Mouse (Mus musculus): ENCODE results near the gene Lhpp.

Lhpp gene

DNA sequence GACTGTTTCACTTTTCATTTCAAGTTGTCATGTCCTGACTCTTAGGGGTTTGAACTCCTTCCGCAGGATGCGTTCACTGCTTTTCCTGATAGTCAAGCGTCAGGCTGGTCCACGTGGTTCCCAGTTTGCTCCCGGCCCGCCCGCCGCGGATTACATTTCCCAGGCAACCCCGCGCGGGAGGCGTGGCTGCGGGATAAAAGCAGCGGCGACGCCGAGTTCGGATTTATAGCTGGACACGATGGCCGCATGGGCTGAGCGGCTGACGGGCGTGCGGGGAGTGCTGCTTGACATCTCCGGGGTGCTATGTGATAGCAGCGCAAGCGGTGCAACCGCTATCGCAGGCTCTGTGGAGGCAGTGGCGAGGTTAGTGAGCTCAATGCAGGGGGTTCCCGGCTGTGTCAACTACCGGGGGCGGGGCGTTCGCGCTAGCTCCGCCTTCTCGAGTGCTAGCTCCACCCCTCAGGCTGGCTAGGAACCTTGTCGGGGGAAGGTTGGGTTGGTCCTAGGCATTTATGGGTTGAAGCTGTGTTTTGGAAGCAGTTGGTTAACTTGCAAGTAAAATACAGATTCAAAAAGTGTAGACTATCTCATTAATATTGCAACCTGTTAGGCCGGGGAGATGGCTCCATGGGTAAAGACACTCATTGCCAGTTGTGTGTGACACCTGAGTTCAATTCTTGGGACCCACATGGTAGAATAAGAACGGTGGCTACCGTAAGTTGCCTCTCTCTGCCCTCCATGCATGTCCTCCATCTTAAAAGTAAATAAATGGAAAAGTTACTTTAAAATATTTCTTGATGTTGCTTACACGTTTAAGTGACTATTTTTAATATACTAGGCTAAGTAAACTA is at the start of gene Lhpp:
Gene Lhpp (plus strand): TSS at position 171 of the 851 bp plus-strand sequence.
- peak; percentile 79 for DNase-seq

DNA sequence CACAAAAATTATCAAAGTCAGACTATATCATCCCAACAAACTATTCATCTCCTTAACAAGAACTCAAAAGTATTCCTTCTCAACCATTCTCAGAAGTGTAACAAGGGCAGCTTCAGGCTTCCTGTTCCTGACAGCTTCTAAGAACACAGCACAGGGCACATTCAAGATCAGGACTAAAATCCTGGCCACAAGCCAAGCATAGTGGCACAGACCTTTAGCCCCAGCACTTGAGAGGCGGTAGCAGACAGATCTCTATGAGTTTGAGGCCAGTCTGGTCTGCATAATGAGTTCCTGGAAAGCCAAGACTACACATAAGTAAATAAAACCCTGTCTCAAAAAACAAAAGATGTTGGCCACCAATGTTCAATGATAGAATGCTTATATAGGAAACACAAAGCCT is 44.6 kb upstream of the Lhpp start:
- no peak for DNase-seq

DNA sequence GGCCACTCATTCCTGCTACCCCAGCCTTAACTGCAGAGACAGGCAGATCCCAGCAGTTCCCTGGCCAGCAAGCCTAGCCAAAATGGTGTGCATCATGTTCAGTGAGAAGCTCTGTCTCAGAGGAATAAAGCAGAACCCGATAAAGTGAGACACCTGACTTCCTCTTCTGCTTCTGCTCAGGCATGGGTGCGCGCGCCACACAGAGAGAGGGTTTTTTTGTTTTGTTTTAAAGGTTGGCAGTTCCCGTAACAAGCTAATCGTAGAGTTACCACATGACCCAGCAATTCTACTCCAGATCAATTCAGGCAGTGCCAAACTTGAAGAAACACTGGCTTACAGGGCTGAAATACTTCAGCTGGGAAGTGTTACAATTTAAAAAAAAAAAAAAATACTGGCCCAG is 41.6 kb upstream of the Lhpp start:
- DNase-seq: peak; percentile 26

DNA sequence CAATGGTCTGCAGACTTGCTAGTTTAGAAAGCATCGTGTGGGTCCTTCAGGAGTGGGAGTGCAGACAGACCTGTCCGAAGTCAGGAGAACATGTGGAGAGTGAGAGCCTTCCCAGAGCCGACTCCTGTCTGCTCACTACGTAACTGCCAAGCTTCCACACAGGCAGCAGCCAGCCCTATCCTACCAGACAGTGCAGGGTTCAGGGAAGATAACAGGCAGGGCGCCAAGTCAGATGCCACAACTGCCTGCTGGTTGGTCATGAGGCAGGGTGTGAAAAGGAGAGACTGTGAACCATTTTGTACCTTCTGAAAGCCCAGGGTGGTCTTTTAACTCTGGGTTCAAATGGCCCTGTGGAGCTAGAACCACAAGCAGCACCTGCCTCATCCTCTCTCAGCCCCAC is 40.4 kb upstream of the Lhpp start:
- no peak for DNase-seq

DNA sequence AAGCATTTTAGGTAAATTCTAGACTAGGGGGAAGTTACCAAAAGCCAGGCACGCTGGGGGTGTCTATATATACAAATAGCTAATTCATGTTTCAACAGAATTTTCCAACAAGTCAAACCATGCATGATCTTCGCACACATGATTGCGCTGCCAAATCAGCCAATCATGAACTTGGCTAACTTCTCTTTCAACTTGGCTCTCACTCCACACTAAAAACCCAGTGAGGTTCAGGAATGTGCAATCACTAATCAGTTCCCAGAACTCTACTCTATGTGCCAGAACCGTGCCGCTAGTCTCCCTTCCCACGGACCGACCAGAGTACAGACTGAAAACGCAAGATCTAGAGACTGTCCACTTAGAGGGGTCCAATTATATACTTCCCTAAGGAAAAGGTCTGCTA is 39.0 kb upstream of the Lhpp start:
- DNase-seq: no peak

DNA sequence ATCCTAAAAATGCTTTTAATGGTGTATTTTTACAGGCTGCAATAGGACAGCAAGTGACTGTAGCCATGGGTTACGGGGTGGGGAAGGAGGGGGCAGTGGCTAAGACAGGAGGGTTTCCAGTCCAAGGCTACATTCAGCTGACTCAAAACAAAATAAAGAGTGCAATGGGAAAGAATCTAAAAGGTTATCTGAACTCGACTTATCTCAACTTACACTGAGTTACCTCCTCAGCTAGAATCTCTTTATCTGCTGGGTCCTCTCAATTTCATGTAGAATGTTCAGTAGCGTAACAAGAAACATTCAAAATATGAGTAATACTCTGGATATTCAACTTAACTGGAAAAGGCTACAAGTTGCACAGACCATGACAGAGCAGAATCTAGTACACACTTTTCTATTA is 37.7 kb upstream of the Lhpp start:
- DNase-seq: no peak

DNA sequence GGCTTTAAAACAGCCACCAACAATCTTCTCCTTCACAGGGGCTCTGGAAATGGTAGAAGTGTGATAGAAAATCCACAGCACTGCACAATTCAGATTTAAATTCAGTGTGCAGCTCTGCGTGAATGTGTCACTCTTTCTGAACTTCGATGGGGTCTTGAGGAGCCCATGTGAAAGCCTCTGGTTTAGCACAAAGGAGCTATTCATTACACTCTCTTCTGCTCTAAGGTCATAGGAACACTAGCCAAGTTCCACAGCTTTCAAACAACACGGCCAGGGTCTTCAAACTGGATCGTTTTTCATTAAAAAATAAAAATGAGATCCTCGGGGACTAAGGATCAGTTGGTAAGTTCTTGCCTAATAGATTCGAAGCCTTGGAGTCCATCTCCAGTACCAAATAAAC is 37.2 kb upstream of the Lhpp start:
- DNase-seq: no peak

DNA sequence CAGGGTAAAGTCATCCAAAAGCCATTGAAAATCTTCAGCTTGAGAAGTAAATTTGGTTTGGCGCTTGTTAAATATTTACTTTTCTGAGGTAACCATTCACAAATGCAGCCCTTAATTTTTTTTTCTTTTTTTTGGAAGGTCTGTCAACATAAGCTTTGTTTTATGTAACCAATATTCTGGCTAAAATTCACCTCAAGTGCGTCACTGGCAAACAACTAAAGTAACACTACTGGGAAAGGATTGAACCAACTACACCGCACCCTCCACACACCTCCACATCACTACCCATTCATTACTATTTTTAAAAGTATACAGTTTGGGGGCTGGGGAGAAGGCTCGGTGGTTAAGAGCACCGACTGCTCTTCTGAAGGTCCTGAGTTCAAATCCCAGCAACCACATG is 35.8 kb upstream of the Lhpp start:
- DNase-seq: no peak

DNA sequence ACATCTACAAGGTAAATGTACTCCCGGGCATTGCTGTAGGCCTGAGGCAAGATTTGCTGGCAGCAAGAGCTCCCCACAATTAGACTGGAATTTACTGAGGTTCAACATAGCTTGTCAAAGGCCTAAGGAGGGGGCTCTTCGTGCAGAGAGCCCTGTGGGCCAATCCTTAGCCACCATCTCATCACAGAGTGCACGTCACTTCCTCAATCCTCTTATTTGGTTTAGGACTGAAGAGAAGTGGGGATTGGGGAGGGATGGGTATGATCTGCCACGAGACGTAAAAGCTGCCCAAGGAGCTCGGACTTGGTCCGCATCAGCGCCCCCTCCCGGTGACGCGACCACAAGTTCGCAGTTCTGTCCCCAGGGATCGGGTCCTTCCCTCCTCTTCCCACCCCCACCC is 34.8 kb upstream of the Lhpp start:
- peak; percentile 91 for DNase-seq

DNA sequence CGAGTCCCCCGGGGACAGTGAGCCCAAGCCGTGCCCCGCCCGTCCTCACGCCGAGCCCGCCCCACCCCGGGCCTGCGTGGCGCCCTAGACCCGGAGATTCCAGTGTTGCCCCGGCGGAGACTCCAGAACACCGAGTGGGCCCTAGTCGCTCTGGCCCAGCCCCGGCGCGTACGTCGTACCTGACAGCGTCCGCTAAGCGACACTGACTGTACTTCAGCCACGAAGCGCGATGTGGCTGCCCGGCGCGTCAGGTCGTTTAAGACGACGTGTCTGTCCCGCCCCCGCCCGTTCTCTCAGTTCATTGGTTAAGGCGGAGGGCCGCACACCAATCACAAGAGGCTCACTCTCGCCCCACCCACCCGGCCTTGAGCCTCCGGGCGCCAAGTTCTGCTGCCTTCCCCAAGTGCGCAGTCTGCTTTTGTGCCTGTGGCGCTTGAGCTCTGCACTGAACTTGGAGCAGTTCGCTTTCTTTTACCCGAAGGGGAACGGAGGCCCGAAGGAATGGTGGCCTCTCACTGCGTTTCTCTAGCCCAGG is 34.3 kb upstream of the Lhpp start, which contains the start of gene Oat:
Gene Oat (minus strand): TSS at position 283 of the 535 bp plus-strand sequence.
- DNase-seq: peak; percentile 96

DNA sequence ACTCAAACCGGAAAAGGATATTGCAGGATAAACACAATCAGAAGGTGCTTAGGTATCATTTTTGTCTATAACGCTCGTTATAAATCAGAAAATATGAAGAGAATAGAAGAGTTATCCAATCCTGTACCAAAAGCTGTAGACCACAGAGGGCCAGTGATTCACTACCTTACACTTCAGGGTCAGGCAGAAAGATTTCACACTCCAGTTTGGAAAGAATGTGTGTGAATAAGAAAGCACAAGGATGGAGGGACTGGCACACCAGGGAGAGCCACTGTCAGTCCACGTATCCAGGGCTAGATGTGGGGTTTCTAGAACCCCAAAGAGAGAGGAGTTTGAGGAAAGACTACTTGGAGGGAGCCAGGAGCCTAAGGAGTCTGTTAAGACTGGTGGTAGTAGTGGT is 33.5 kb upstream of the Lhpp start:
- DNase-seq: no peak

DNA sequence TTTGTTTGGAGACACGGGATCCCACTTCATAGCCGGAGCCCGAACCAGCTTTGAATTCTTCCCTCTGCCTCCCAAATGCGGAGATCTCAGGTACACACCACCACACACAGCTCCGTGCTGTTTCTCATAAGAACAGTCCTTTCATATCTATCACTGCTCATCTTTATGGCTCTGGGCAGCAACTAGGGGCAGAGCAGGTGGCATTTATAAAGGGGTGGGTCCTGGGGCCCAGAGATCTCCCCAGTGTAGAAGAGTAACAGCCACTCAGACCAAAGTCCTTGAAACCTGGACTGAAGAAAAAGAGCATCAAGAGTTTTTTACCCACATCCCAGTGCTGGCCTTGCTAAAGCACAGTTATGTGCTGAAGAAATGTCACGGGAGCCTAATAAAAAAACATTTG is 29.9 kb upstream of the Lhpp start:
- DNase-seq: no peak

DNA sequence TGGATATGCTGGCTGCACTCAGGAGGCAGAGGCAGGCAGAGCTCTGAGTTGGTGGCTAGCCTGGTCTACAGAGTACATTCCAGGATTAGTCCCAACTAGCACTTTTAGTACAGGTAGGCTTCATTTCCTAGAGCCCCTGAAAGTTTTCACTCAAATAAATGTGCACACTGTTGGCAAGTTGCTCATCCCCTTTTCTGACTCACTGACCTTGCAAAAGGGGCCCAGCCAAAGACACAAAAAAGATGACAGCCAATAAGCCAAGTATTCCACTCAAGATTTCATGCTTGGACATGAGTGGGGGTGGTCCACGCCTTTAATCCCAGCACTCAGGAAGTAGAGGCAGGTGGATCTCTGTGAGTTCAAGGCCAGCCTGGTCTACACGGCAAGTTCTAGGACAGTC is 29.0 kb upstream of the Lhpp start:
- DNase-seq: no peak

DNA sequence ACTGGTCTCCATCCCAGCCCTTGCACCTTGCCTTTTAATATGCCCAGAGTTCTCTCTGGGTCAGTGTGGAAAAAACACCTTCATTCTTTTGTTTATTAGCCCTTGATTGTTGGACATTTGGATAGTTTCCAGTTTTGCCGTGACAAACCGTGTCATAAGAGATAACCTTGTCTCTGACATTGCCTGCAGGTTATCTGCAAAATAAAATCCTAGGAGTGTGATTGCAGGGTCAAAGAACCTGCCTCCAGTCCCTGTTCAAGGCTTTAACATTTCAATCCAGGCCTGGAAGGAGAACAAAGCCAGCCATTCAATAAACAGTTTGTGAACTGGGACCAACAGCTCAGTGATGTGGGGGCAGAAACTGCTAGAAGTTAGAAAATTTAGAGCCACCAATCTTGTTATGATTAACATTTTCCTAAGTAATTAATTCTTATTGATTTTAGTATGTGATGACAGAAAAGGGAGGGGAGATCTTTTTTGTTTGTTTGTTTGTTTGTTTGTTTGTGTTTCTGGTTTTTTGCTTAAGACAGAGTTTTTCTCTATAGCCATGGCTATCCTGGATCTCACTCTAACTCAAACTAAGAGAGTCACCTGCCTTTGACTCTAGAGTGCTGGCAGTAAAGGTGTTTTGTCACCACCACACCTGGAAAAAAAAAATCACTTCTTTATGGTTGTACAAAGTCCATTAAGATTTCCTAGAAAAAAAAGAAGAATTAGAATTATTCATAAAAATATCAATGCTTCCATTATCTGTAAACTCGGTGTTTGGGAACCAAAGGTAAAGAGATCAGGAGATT is 24.5 kb upstream of the Lhpp start:
- DNase-seq: no peak

DNA sequence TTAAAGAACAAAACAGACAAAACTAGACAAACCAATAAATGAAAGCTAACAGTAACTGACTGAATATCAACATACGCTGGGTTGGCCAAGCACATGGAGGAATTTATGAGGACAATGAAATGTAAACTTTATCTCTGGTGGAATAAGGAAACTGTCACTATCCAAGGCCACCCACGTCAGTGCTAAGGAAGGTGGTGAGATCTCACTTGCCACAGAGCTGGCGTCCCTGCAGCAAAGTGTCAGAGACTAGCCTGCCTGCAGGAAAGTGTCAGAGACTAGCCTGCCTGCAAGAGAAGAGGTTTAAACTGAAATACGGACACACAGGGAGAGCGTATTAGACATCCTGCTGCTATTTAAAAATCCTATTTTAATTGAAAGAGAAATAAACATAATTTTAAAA is 23.3 kb upstream of the Lhpp start:
- DNase-seq: no peak

DNA sequence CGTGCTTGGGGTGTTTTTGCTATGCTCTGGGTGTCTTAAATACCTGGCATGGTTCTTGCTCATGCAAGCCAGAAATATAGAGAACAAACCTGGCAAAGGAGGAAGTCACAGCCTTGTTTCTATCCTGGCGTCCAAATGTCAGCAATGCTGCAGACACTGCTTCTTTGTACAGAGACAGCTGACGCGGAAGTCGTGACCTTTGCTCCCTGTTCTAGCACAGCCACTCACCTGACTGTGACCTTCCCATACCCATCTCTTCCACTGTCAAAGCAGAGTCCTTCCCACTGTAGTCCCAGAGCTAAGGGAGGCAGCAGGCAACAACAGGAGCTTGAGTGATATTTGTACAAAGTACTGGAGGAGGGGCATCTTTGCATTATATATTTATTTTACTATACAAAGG is 20.8 kb upstream of the Lhpp start:
- no peak for DNase-seq

DNA sequence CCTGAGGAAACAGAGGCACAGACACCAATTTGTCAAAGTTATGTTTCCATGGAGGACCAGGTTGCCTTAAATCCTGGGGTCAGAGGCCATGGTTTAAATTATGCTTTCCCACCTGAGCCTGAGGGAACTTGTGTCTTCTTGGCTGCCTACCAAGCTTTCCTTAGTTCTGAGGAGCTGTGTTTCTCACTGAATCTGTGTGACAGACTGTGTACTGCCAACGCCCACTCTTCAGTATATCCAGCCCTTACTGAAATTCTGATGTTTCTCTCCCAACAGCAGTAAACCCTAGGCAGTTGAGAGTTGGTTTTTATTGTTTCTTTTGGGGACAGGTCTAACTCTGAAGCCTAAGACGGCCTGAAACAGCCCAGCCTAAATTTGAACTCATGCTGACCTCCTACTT is 16.7 kb upstream of the Lhpp start:
- no peak for DNase-seq

DNA sequence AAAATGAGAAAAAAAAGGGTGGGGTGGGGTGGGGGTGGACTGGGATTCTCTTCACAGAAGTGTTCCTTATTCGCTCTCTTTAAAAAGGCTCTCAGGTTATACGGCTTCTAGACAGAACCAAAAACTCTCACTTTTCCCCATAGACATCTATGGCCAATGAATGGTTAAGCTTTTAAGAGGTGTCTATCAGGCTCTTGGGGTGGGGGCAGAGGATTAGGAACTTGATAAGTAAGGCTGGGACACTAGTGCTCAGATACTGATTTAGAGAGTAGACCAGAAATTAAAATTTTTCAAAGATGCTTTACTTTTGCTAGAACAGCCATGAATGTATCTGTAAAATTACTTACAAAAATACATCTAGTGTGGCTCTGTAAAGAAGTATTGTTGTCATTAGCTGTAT is 16.1 kb upstream of the Lhpp start:
- DNase-seq: no peak

DNA sequence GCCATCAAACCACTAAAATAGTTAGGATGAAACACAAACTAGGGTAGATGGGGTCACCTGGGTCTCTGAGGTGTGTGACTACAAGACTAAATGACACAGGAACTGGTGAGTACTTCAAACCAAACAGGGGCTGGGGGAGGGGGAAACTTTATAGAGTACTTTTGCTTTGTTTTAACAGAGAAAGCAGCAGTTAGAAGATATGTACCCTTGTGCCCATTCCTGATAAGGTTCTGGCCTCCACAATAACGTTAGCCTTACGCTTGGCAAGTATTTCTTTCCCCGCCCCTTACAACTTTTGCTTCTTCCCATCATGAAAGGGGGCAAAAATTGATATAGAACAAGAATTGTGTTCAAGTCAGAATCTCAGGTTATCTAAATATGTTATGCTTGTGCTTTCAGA is 14.7 kb upstream of the Lhpp start:
- no peak for DNase-seq

DNA sequence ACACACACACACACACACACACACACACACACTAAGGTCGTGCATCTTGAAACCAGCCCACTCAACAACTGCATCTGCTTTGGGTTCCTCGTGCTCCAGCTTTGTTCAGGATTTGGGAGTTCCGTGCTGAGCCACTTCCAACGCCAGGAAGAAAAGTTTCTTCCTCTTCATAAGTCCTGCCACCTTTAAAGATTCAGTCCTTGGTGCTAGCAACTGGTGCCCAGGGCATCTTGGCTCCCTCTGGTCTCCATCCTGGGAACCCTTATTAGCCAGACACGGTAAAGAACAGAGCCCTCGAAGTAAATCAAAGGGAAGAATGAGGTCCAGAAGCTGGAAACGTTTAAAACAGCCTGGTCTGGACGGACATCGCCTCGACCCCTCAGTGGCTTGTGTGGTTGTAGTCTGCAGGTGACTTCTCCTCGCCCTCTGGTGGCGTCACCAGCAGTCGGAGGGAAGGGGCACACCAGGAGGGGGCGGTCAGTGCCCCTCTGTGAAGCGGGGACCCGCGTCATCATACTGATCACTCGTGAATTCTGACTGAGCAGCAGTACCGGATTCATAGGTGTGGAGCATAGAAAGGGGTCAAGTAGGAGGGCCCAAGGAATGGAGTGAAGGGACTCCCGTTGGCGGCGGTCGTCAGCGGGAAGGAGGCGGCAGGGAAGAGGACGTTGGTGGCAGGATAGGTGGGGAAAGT is 13.7 kb upstream of the Lhpp start:
- no peak for DNase-seq

DNA sequence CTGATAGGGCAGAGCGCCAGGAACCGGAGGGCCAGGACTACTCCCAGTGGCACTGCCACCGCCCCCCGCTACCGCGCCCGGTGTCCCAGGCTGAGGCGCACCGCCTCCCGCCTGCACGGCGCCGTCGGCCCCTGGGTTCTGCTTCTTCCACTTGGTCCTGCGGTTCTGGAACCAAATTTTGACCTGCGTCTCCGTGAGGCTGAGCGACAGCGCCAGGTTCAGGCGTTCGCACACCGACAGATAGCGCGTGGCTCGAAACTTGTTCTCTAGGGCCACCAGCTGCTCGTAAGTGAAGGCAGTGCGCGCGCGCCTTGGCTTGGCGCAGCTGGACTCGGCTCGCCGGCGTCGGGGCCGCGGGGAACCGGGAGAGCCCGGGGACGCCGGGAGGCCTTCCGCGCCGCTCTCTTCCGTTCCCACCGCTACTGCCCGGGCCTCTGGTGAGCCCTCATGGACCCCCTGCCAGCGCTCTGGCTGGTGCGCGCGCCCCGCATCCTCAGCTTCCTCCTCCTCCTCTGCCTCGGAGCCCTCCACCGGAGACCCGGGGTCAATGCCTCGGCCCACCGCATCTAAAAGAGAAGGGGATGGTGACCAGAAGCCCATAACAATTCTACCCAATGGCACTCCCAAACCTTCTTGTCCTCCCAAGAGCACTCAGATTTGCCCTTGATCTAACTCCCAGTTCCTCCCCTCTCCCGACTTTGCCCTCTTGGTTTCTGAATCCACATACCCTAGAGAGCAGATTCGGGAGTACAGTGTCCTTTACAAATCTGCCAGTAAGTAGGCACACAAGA is 13.0 kb upstream of the Lhpp start:
- DNase-seq: no peak
